Mouse (Mus musculus) liver, embryonic 16.5 days (tissue): ENCODE results near the gene Arpc2. TPM values are rescaled to one million over a fixed set of nuclear protein-coding genes. Genes with fewer than 3 reads are reported as not detected.

Experiments used
- ATAC-seq: fragments of 200-750 bp; cut with Nextera tagmentation; 2 replicates; pipeline ENCODE4 v1.8.0; 2017; ENCODE audit warnings: low read depth, mild to moderate bottlenecking, moderate number of reproducible peaks, moderate library complexity
- H3K27ac ChIP-seq: fragments of 300-500 bp; sonication (generic); 2 replicates; pipeline ENCODE4 v1.5.1; 2014; ENCODE audit warnings: mild to moderate bottlenecking, low read length
- H3K27me3 ChIP-seq: fragments of 300-500 bp; sonication (generic); 2 replicates; pipeline ENCODE4 v1.6.1; 2014; ENCODE audit warnings: low read depth, low read length, mixed read lengths; ENCODE audit not compliant: control insufficient read depth, insufficient read depth
- H3K36me3 ChIP-seq: fragments of 300-500 bp; sonication (generic); 2 replicates; pipeline ENCODE4 v1.6.1; 2014; ENCODE audit warnings: mild to moderate bottlenecking; ENCODE audit not compliant: control insufficient read depth, insufficient read depth
- H3K4me1 ChIP-seq: fragments of 300-500 bp; sonication (generic); 2 replicates; pipeline ENCODE4 v1.6.1; 2014; ENCODE audit warnings: low read depth, low read length, mixed read lengths; ENCODE audit not compliant: control insufficient read depth
- H3K4me2 ChIP-seq: fragments of 300-500 bp; sonication (generic); 2 replicates; pipeline ENCODE4 v1.6.1; 2014; ENCODE audit warnings: low read depth, low read length, mixed read lengths
- H3K4me3 ChIP-seq: fragments of 300-500 bp; sonication (generic); 2 replicates; pipeline ENCODE4 v1.5.1; 2014; ENCODE audit warnings: low read depth, mild to moderate bottlenecking, low read length
- H3K9ac ChIP-seq: fragments of 300-500 bp; sonication (generic); 2 replicates; pipeline ENCODE4 v1.6.1; 2014; ENCODE audit warnings: low read depth, low read length
- H3K9me3 ChIP-seq: fragments of 300-500 bp; sonication (generic); replicated peaks from 2 replicates; pipeline ENCODE4 v1.6.1; 2016; ENCODE audit warnings: low read length; ENCODE audit not compliant: control insufficient read depth
- WGBS: fragments of 180-500 bp; shearing (Covaris S2); extraction: QIAGEN DNeasy Blood & Tissue Kit; methylation state at CpG from one replicate; pipeline ENCODE4 v1.1.7; 2014; ENCODE audit not compliant: insufficient replicate concordance; 5-methylcytosine and 5-hydroxymethylcytosine counted together
- polyA plus RNA-seq: library from polyadenylated mRNA; unstranded; fragments of >200 nt; fragmentation: Nextera tagmentation; extraction: Ambion mirVana; gene quantifications from 2 replicates; pipeline ENCODE4 v1.2.1, GENCODE M21; 2015

Gene Arpc2
- polyA plus RNA-seq, 1 experiment from 2014 or later = 181 TPM

GRCm38 (mm10) chr1:74248799-74249198, 12.9 kb downstream of the Arpc2 start:
- Histone ChIP-seq H3K4me3 (no peak overlapping the region), H3K4me2 (peak overlapping the region; percentile 26), H3K9me3 (no peaks in the 10 kb centered on the region), H3K9ac (no peak overlapping the region), H3K4me1 (peaks cover 16% of the 10 kb centered on the region; the same call in 1 of the 2 replicates), H3K27ac (peak overlapping the region; percentile 90), H3K36me3 (peaks cover 31% of the 10 kb centered on the region), H3K27me3 (no peaks in the 10 kb centered on the region)
- 18% methylated on average over 1 of the region's 1 CpGs for WGBS
- ATAC-seq = peak; percentile 62

GRCm38 (mm10) chr1:74249331-74249980, 13.6 kb downstream of the Arpc2 start:
- Histone ChIP-seq H3K27ac (peak overlapping the region; percentile 90), H3K9me3 (no peaks in the 10 kb centered on the region), H3K4me2 (peak overlapping the region; percentile 26), H3K36me3 (peaks cover 36% of the 10 kb centered on the region), H3K4me3 (no peak overlapping the region), H3K27me3 (no peaks in the 10 kb centered on the region), H3K4me1 (peaks cover 14% of the 10 kb centered on the region; the same call in 1 of the 2 replicates), H3K9ac (no peak overlapping the region)
- WGBS = 35% methylated on average over 5 of the region's 5 CpGs
- ATAC-seq = peak; percentile 77

- ATAC-seq = no peak
- WGBS = 63% methylated on average over 4 of the region's 4 CpGs
- H3K4me3 ChIP-seq = no peak overlapping the region
- peaks cover 40% of the 10 kb centered on the region for H3K36me3 ChIP-seq
- H3K9ac ChIP-seq = no peak overlapping the region
- peak overlapping the region; percentile 90 for H3K27ac ChIP-seq
- H3K9me3 ChIP-seq = no peaks in the 10 kb centered on the region
- no peak overlapping the region for H3K4me2 ChIP-seq
- peaks cover 14% of the 10 kb centered on the region; the same call in 1 of the 2 replicates for H3K4me1 ChIP-seq
- no peaks in the 10 kb centered on the region for H3K27me3 ChIP-seq
These were observed 14.2 kb downstream of the Arpc2 start for GRCm38 (mm10) chr1:74250096-74250495.

GRCm38 (mm10) chr1:74255704-74256345, 19.9 kb downstream of the Arpc2 start:
- H3K27ac ChIP-seq = no peak overlapping the region
- H3K9me3 ChIP-seq = no peaks in the 10 kb centered on the region
- no peak overlapping the region for H3K9ac ChIP-seq
- H3K36me3 ChIP-seq = peaks cover 55% of the 10 kb centered on the region
- 88% methylated on average over 8 of the region's 8 CpGs for WGBS
- H3K4me1 ChIP-seq = no peaks in the 10 kb centered on the region
- no peak overlapping the region for H3K4me3 ChIP-seq
- no peaks in the 10 kb centered on the region for H3K27me3 ChIP-seq
- H3K4me2 ChIP-seq = no peak overlapping the region
- ATAC-seq = no peak

- no peak overlapping the region for H3K27ac ChIP-seq
These were observed 20.9 kb downstream of the Arpc2 start for GRCm38 (mm10) chr1:74256782-74257181.

GRCm38 (mm10) chr1:74262510-74262909, 26.6 kb downstream of the Arpc2 start:
- no peaks in the 10 kb centered on the region for H3K4me1 ChIP-seq
- H3K4me2 ChIP-seq = no peak overlapping the region
- no peak overlapping the region for H3K9ac ChIP-seq
- no peaks in the 10 kb centered on the region for H3K27me3 ChIP-seq
- H3K4me3 ChIP-seq = no peak overlapping the region
- H3K36me3 ChIP-seq = peaks cover 57% of the 10 kb centered on the region
- H3K9me3 ChIP-seq = no peaks in the 10 kb centered on the region
- ATAC-seq = no peak
- 71% methylated on average over 6 of the region's 6 CpGs for whole genome bisulfite sequencing
- H3K27ac ChIP-seq = no peak overlapping the region

More at GRCm38 (mm10) chr1:74256782-74257181, 20.9 kb downstream of the Arpc2 start:
- Histone ChIP-seq H3K9me3 (no peaks in the 10 kb centered on the region), H3K27me3 (no peaks in the 10 kb centered on the region), H3K36me3 (peaks cover 48% of the 10 kb centered on the region), H3K4me2 (no peak overlapping the region), H3K9ac (no peak overlapping the region), H3K4me1 (no peaks in the 10 kb centered on the region), H3K4me3 (no peak overlapping the region)
- 82% methylated on average over 4 of the region's 4 CpGs for WGBS
- no peak for ATAC-seq

- ATAC-seq = no peak
These were observed 32.9 kb downstream of the Arpc2 start for GRCm38 (mm10) chr1:74268750-74269149.

GRCm38 (mm10) chr1:74271659-74272058, 35.8 kb downstream of the Arpc2 start:
- Histone ChIP-seq H3K27ac (no peak overlapping the region), H3K9me3 (no peaks in the 10 kb centered on the region), H3K36me3 (peaks cover 20% of the 10 kb centered on the region), H3K9ac (no peak overlapping the region), H3K4me1 (no peaks in the 10 kb centered on the region), H3K4me3 (no peak overlapping the region), H3K4me2 (no peak overlapping the region), H3K27me3 (no peaks in the 10 kb centered on the region)
- no peak for ATAC-seq
- WGBS = 64% methylated on average over 4 of the region's 4 CpGs

More at GRCm38 (mm10) chr1:74268750-74269149, 32.9 kb downstream of the Arpc2 start:
- Histone ChIP-seq H3K27ac (no peak overlapping the region), H3K4me3 (no peak overlapping the region), H3K27me3 (no peaks in the 10 kb centered on the region), H3K9me3 (no peaks in the 10 kb centered on the region), H3K36me3 (peaks cover 46% of the 10 kb centered on the region), H3K4me1 (no peaks in the 10 kb centered on the region), H3K9ac (no peak overlapping the region), H3K4me2 (no peak overlapping the region)
- 77% methylated on average over 8 of the region's 8 CpGs for WGBS

- Histone ChIP-seq H3K36me3 (no peaks in the 10 kb centered on the region), H3K4me1 (no peaks in the 10 kb centered on the region), H3K27ac (no peak overlapping the region), H3K27me3 (no peaks in the 10 kb centered on the region), H3K9ac (no peak overlapping the region), H3K4me3 (no peak overlapping the region), H3K9me3 (no peaks in the 10 kb centered on the region), H3K4me2 (no peak overlapping the region)
- WGBS = 11% methylated on average over 9 of the region's 9 CpGs
- ATAC-seq = 0 out of 2 replicates have a peak, but pooled peaks have one; percentile 14
These were observed 39.1 kb downstream of the Arpc2 start for GRCm38 (mm10) chr1:74275015-74275414.
